Mouse (Mus musculus): ENCODE measurements around the gene Ms4a18. TPM values are rescaled to one million over a fixed set of nuclear protein-coding genes. Genes with fewer than 3 reads are reported as not detected.

Gene Ms4a18
- polyA plus RNA-seq, 1 experiment = 0.38 TPM

DNA sequence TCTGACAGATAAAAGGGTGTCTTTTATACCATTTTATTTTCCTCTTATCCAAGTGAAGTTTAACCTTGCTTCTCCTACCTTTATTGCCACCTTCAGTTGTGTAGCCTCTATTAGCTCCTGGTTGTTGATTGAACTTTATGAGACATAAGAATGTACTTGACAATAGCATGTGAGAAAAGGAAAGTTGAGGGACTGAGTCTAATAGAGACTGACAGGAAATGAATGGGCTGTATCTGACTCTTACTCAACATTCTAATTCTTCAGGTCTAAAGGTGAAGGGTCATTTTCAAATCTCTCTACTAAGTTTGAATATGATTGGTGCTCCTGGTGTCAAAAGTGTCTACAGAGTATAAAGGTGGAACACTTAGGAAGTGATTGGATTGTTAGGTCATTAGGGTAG, 4.6 kb upstream of the Ms4a18 start:
- Histone ChIP-seq H3K27ac (ENCODE audit: control insufficient read depth, insufficient read depth, low read length) (no peak overlapping the region), H3K4me3 (ENCODE audit: control insufficient read depth, insufficient read depth, low read length) (no peak overlapping the region), H3K27me3 (ENCODE audit: control insufficient read depth, insufficient read depth, low read length) (no peaks in the 10 kb centered on the region), H3K4me1 (replicated peaks; ENCODE audit: control insufficient read depth, insufficient read depth, low read length) (no peaks in the 10 kb centered on the region), H3K36me3 (ENCODE audit: control insufficient read depth, insufficient read depth, low read length) (no peaks in the 10 kb centered on the region)
- TF ChIP-seq CTCF (IDR thresholded peaks at IDR 0.05; ENCODE audit: borderline replicate concordance, control insufficient read depth, extremely low read depth, insufficient read depth, low read length, poor library complexity) (no peak), POLR2A (IDR thresholded peaks at IDR 0.05; ENCODE audit: control insufficient read depth, extremely low read depth, insufficient read depth, low read length, poor library complexity) (no peak)
- no peak for DNase-seq

DNA sequence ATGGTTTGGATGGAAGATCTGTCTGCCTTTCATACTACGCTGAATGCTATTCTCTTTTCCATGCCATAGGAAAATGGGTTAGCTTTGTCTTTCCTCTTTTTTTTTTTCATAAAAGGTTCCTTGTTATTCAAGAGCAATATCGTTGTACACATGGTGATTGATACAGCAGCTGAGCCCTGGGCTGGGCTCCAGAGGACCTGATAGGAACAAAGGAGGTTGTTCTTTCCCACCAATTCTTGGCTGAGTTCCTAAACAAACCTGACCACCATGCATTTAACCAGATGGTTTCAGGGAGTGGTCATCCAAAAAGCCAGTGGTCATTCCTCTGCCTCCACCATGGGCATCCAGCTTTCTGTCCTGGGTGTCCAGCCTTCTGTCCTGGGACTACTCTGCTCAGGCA, 580 bp downstream of the Ms4a18 start:
- no peaks in the 10 kb centered on the region for H3K4me1 ChIP-seq (replicated peaks; ENCODE audit: control insufficient read depth, insufficient read depth, low read length)
- H3K4me3 ChIP-seq (ENCODE audit: control insufficient read depth, insufficient read depth, low read length) = no peak overlapping the region
- H3K36me3 ChIP-seq (ENCODE audit: control insufficient read depth, insufficient read depth, low read length) = no peaks in the 10 kb centered on the region
- H3K27ac ChIP-seq (ENCODE audit: control insufficient read depth, insufficient read depth, low read length) = no peak overlapping the region
- no peaks in the 10 kb centered on the region for H3K27me3 ChIP-seq (ENCODE audit: control insufficient read depth, insufficient read depth, low read length)
- TF ChIP-seq POLR2A (IDR thresholded peaks at IDR 0.05; ENCODE audit: control insufficient read depth, extremely low read depth, insufficient read depth, low read length, poor library complexity) (no peak), CTCF (IDR thresholded peaks at IDR 0.05; ENCODE audit: borderline replicate concordance, control insufficient read depth, extremely low read depth, insufficient read depth, low read length, poor library complexity) (no peak)
- WGBS = 93% methylated on average over 2 of the region's 2 CpGs
- no peak for DNase-seq

GRCm38 (mm10) chr19:11015998-11016397, 1.8 kb downstream of the Ms4a18 start:
- DNase-seq = no peak
- Histone ChIP-seq H3K36me3 (ENCODE audit: control insufficient read depth, insufficient read depth, low read length) (no peaks in the 10 kb centered on the region), H3K4me3 (ENCODE audit: control insufficient read depth, insufficient read depth, low read length) (no peak overlapping the region), H3K27me3 (ENCODE audit: control insufficient read depth, insufficient read depth, low read length) (no peaks in the 10 kb centered on the region), H3K4me1 (replicated peaks; ENCODE audit: control insufficient read depth, insufficient read depth, low read length) (no peaks in the 10 kb centered on the region), H3K27ac (ENCODE audit: control insufficient read depth, insufficient read depth, low read length) (no peak overlapping the region)
- 90% methylated on average over 1 of the region's 1 CpGs for WGBS
- TF ChIP-seq POLR2A (IDR thresholded peaks at IDR 0.05; ENCODE audit: control insufficient read depth, extremely low read depth, insufficient read depth, low read length, poor library complexity) (no peak), CTCF (IDR thresholded peaks at IDR 0.05; ENCODE audit: borderline replicate concordance, control insufficient read depth, extremely low read depth, insufficient read depth, low read length, poor library complexity) (no peak)

- Histone ChIP-seq H3K27ac (ENCODE audit: control insufficient read depth, insufficient read depth, low read length) (no peak overlapping the region), H3K27me3 (ENCODE audit: control insufficient read depth, insufficient read depth, low read length) (no peaks in the 10 kb centered on the region), H3K4me1 (replicated peaks; ENCODE audit: control insufficient read depth, insufficient read depth, low read length) (no peaks in the 10 kb centered on the region), H3K4me3 (ENCODE audit: control insufficient read depth, insufficient read depth, low read length) (no peak overlapping the region), H3K36me3 (ENCODE audit: control insufficient read depth, insufficient read depth, low read length) (no peaks in the 10 kb centered on the region)
- TF ChIP-seq POLR2A (IDR thresholded peaks at IDR 0.05; ENCODE audit: control insufficient read depth, extremely low read depth, insufficient read depth, low read length, poor library complexity) (no peak), CTCF (IDR thresholded peaks at IDR 0.05; ENCODE audit: borderline replicate concordance, control insufficient read depth, extremely low read depth, insufficient read depth, low read length, poor library complexity) (no peak)
- DNase-seq = no peak
Measured at GRCm38 (mm10) chr19:11015468-11015867, 2.4 kb downstream of the Ms4a18 start.

GRCm38 (mm10) chr19:10993150-10993549, 24.7 kb downstream of the Ms4a18 start, which contains the start of gene Ms4a15:
Gene Ms4a15, minus strand, starts transcription at chr19:10993250.
- Histone ChIP-seq H3K27ac (ENCODE audit: control insufficient read depth, insufficient read depth, low read length) (no peak within 1 kb of the TSS), H3K4me1 (replicated peaks; ENCODE audit: control insufficient read depth, insufficient read depth, low read length) (no peaks in the 10 kb centered on the region), H3K4me3 (ENCODE audit: control insufficient read depth, insufficient read depth, low read length) (no peak within 1 kb of the TSS), H3K27me3 (ENCODE audit: control insufficient read depth, insufficient read depth, low read length) (no peaks in the 10 kb centered on the region), H3K36me3 (ENCODE audit: control insufficient read depth, insufficient read depth, low read length) (no peaks in the 10 kb centered on the region)
- TF ChIP-seq CTCF (IDR thresholded peaks at IDR 0.05; ENCODE audit: borderline replicate concordance, control insufficient read depth, extremely low read depth, insufficient read depth, low read length, poor library complexity) = no peak
- no peak for TF ChIP-seq POLR2A (IDR thresholded peaks at IDR 0.05; ENCODE audit: control insufficient read depth, extremely low read depth, insufficient read depth, low read length, poor library complexity)
- WGBS = 98% methylated on average over 7 of the region's 7 CpGs
- DNase-seq = no peak

DNA sequence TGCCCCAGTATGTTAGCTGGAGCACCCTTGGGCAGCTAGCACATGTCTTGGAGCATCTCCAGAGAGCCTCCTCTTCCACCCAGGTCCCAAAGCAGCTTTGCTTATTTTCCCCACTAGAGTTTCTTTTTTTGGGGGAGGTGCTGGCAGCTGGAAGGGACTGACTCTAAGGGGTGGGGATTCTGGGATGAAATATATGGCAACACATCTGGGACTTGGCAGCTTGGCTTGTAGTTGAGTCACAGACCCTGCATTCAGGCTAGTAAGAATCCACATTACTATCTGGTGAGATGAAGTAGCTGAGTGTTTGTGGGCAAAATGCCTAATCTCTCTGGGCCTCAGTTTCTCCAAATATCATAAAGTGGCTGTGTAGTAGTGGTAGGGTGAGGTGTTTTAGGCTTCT, 25.9 kb downstream of the Ms4a18 start:
- Histone ChIP-seq H3K4me1 (replicated peaks; ENCODE audit: control insufficient read depth, insufficient read depth, low read length) (no peaks in the 10 kb centered on the region), H3K27ac (ENCODE audit: control insufficient read depth, insufficient read depth, low read length) (no peak overlapping the region), H3K27me3 (ENCODE audit: control insufficient read depth, insufficient read depth, low read length) (no peaks in the 10 kb centered on the region), H3K36me3 (ENCODE audit: control insufficient read depth, insufficient read depth, low read length) (no peaks in the 10 kb centered on the region), H3K4me3 (ENCODE audit: control insufficient read depth, insufficient read depth, low read length) (no peak overlapping the region)
- DNase-seq = no peak
- TF ChIP-seq CTCF (IDR thresholded peaks at IDR 0.05; ENCODE audit: borderline replicate concordance, control insufficient read depth, extremely low read depth, insufficient read depth, low read length, poor library complexity) (no peak), POLR2A (IDR thresholded peaks at IDR 0.05; ENCODE audit: control insufficient read depth, extremely low read depth, insufficient read depth, low read length, poor library complexity) (no peak)

DNA sequence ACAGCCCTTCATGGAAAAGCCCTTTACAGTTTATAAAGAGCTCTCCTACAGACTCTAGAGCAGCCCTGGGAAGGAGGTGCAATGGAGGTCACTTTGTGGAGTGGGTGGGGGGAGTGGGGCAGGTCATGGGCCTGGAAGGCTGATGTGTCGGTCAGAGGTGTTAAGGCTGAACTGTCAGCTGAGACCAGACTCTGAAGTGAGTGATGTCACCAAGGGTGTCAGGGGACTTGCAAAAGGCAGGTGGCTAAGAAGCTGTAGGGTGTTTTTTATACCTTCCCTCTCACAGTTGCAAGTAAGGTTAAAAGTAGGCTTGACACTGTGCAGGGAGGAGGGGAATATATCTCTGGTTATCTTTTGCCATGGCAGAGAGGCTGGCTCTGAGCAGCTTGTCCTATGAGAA, 27.1 kb downstream of the Ms4a18 start:
- Histone ChIP-seq H3K36me3 (ENCODE audit: control insufficient read depth, insufficient read depth, low read length) (no peaks in the 10 kb centered on the region), H3K4me1 (replicated peaks; ENCODE audit: control insufficient read depth, insufficient read depth, low read length) (no peaks in the 10 kb centered on the region), H3K27me3 (ENCODE audit: control insufficient read depth, insufficient read depth, low read length) (no peaks in the 10 kb centered on the region), H3K27ac (ENCODE audit: control insufficient read depth, insufficient read depth, low read length) (no peak overlapping the region), H3K4me3 (ENCODE audit: control insufficient read depth, insufficient read depth, low read length) (no peak overlapping the region)
- 90% methylated on average over 1 of the region's 1 CpGs for WGBS
- no peak for DNase-seq
- TF ChIP-seq POLR2A (IDR thresholded peaks at IDR 0.05; ENCODE audit: control insufficient read depth, extremely low read depth, insufficient read depth, low read length, poor library complexity) (no peak), CTCF (IDR thresholded peaks at IDR 0.05; ENCODE audit: borderline replicate concordance, control insufficient read depth, extremely low read depth, insufficient read depth, low read length, poor library complexity) (no peak)
